Mouse (Mus musculus) heart, embryonic 11.5 days (tissue): ENCODE data around the gene Ripor2. TPM values are rescaled to one million over a fixed set of nuclear protein-coding genes. Genes with fewer than 3 reads are reported as not detected.

Experiments used
- ATAC-seq: fragments of 200-750 bp; cut with Nextera tagmentation; replicated peaks from 2 replicates; pipeline ENCODE4 v1.8.0; 2017; ENCODE audit warnings: moderate library complexity; ENCODE audit not compliant: insufficient number of reproducible peaks, low FRiP score, low TSS enrichment
- H3K27ac ChIP-seq: fragments of 300-500 bp; sonication (generic); 2 replicates; pipeline ENCODE4 v1.5.1; 2014; ENCODE audit warnings: mild to moderate bottlenecking, low read depth, low read length
- H3K27me3 ChIP-seq: fragments of 300-500 bp; sonication (generic); 2 replicates; pipeline ENCODE4 v1.6.1; 2014; ENCODE audit warnings: mild to moderate bottlenecking, low read length, mixed read lengths; ENCODE audit not compliant: control insufficient read depth, insufficient read depth
- H3K36me3 ChIP-seq: fragments of 300-500 bp; sonication (generic); 2 replicates; pipeline ENCODE4 v1.6.1; 2014; ENCODE audit warnings: mild to moderate bottlenecking, low read length, moderate library complexity, mixed read lengths; ENCODE audit not compliant: control insufficient read depth, insufficient read depth
- H3K4me1 ChIP-seq: fragments of 300-500 bp; sonication (generic); 2 replicates; pipeline ENCODE4 v1.6.1; 2014; ENCODE audit warnings: low read length; ENCODE audit not compliant: control insufficient read depth, insufficient read depth
- H3K4me2 ChIP-seq: fragments of 300-500 bp; sonication (generic); 2 replicates; pipeline ENCODE4 v1.6.1; 2014; ENCODE audit warnings: mild to moderate bottlenecking, moderate library complexity
- H3K4me3 ChIP-seq: fragments of 300-500 bp; sonication (generic); 2 replicates; pipeline ENCODE4 v1.5.1; 2014; ENCODE audit warnings: low read depth, low read length
- H3K9ac ChIP-seq: fragments of 300-500 bp; sonication (generic); 2 replicates; pipeline ENCODE4 v1.6.1; 2014; ENCODE audit warnings: mild to moderate bottlenecking, low read depth, low read length, moderate library complexity
- H3K9me3 ChIP-seq: fragments of 300-500 bp; sonication (generic); replicated peaks from 2 replicates; pipeline ENCODE4 v1.6.1; 2016; ENCODE audit warnings: low read length; ENCODE audit not compliant: control insufficient read depth
- WGBS: fragments of 180-500 bp; shearing (Covaris S2); extraction: QIAGEN DNeasy Blood & Tissue Kit; methylation state at CpG from one replicate; pipeline ENCODE4 v1.1.7; 2014; ENCODE audit not compliant: insufficient replicate concordance; 5-methylcytosine and 5-hydroxymethylcytosine counted together
- polyA plus RNA-seq: library from polyadenylated mRNA; unstranded; fragments of >200 nt; fragmentation: Nextera tagmentation; extraction: Ambion mirVana; gene quantifications from 2 replicates; pipeline ENCODE4 v1.2.1, GENCODE M21; 2014

Gene Ripor2
- polyA plus RNA-seq, 1 experiment from 2014 or later = 6.5 TPM

- no peak overlapping the region for H3K9ac ChIP-seq
- no peak overlapping the region for H3K4me3 ChIP-seq
- H3K4me1 ChIP-seq = no peaks in the 10 kb centered on the region
- H3K4me2 ChIP-seq = no peak overlapping the region
- no peak overlapping the region for H3K27ac ChIP-seq
- no peaks in the 10 kb centered on the region for H3K27me3 ChIP-seq
- 91% methylated on average over 8 of the region's 8 CpGs for WGBS
- peaks cover 29% of the 10 kb centered on the region for H3K36me3 ChIP-seq
- no peak for ATAC-seq
- H3K9me3 ChIP-seq = no peaks in the 10 kb centered on the region
Measured at GRCm38 (mm10) chr13:24751396-24751795, 169.4 kb downstream of the Ripor2 start.

- no peaks in the 10 kb centered on the region for H3K9me3 ChIP-seq
- WGBS = 91% methylated on average over 3 of the region's 3 CpGs
- H3K27me3 ChIP-seq = no peaks in the 10 kb centered on the region
- no peak overlapping the region for H3K9ac ChIP-seq
- no peak overlapping the region for H3K4me3 ChIP-seq
- H3K36me3 ChIP-seq = peaks cover 28% of the 10 kb centered on the region
- H3K27ac ChIP-seq = no peak overlapping the region
- H3K4me2 ChIP-seq = no peak overlapping the region
- ATAC-seq = no peak
- 0 out of 2 replicates have a peak, but pooled peaks cover 3% of the 10 kb centered on the region for H3K4me1 ChIP-seq
Measured at GRCm38 (mm10) chr13:24756756-24757155, 174.8 kb downstream of the Ripor2 start.

GRCm38 (mm10) chr13:24757820-24758564, 176.0 kb downstream of the Ripor2 start:
- ATAC-seq = no peak
- no peaks in the 10 kb centered on the region for H3K9me3 ChIP-seq
- no peak overlapping the region for H3K4me3 ChIP-seq
- no peak overlapping the region for H3K9ac ChIP-seq
- H3K4me2 ChIP-seq = no peak overlapping the region
- H3K36me3 ChIP-seq = peaks cover 25% of the 10 kb centered on the region
- peaks cover 6% of the 10 kb centered on the region; the same call in 1 of the 2 replicates for H3K4me1 ChIP-seq
- no peaks in the 10 kb centered on the region for H3K27me3 ChIP-seq
- H3K27ac ChIP-seq = no peak overlapping the region
- WGBS = 82% methylated on average over 12 of the region's 12 CpGs

- Histone ChIP-seq H3K4me3 (no peak overlapping the region), H3K9ac (no peak overlapping the region), H3K4me2 (no peak overlapping the region), H3K9me3 (no peaks in the 10 kb centered on the region), H3K27ac (no peak overlapping the region), H3K36me3 (peaks cover 17% of the 10 kb centered on the region), H3K27me3 (no peaks in the 10 kb centered on the region), H3K4me1 (peaks cover 6% of the 10 kb centered on the region; the same call in 1 of the 2 replicates)
- WGBS = 86% methylated on average over 10 of the region's 10 CpGs
- no peak for ATAC-seq
Measured at GRCm38 (mm10) chr13:24759451-24759850, 177.5 kb downstream of the Ripor2 start.

- peak overlapping the region; percentile 91 for H3K9ac ChIP-seq
- 70% methylated on average over 5 of the region's 5 CpGs for WGBS
Measured at GRCm38 (mm10) chr13:24760351-24760870, 178.4 kb downstream of the Ripor2 start.

GRCm38 (mm10) chr13:24761083-24761402, 179.1 kb downstream of the Ripor2 start:
- WGBS = 3% methylated on average over 10 of the region's 10 CpGs
- no peaks in the 10 kb centered on the region for H3K9me3 ChIP-seq
- no peak for ATAC-seq

More at GRCm38 (mm10) chr13:24760351-24760870, 178.4 kb downstream of the Ripor2 start:
- peaks cover 6% of the 10 kb centered on the region; the same call in 1 of the 2 replicates for H3K4me1 ChIP-seq
- no peaks in the 10 kb centered on the region for H3K9me3 ChIP-seq
- no peak for ATAC-seq
- H3K27me3 ChIP-seq = no peaks in the 10 kb centered on the region
- H3K4me3 ChIP-seq = peak overlapping the region; percentile 85
- H3K36me3 ChIP-seq = peaks cover 17% of the 10 kb centered on the region
- H3K4me2 ChIP-seq = peak overlapping the region; percentile 58
- H3K27ac ChIP-seq = no peak overlapping the region

GRCm38 (mm10) chr13:24761403-24762227, 179.6 kb downstream of the Ripor2 start, which contains the start of gene Gmnn:
Gmnn (minus strand) TSS chr13:24761923.
- Histone ChIP-seq H3K27me3 (no peaks in the 10 kb centered on the region), H3K4me1 (peaks cover 6% of the 10 kb centered on the region; the same call in 1 of the 2 replicates), H3K4me3 (peak within 1 kb of the TSS; percentile 85), H3K27ac (peak within 1 kb of the TSS; percentile 97), H3K36me3 (peaks cover 13% of the 10 kb centered on the region), H3K9me3 (no peaks in the 10 kb centered on the region), H3K9ac (peak within 1 kb of the TSS; percentile 91), H3K4me2 (peak within 1 kb of the TSS; percentile 58)
- WGBS = under 1% methylated on average over 79 of the region's 79 CpGs
- peak; percentile 98 for ATAC-seq

More at GRCm38 (mm10) chr13:24761083-24761402, 179.1 kb downstream of the Ripor2 start:
- H3K36me3 ChIP-seq = peaks cover 14% of the 10 kb centered on the region
- peak overlapping the region; percentile 91 for H3K9ac ChIP-seq
- peak overlapping the region; percentile 85 for H3K4me3 ChIP-seq
- peaks cover 6% of the 10 kb centered on the region; the same call in 1 of the 2 replicates for H3K4me1 ChIP-seq
- no peaks in the 10 kb centered on the region for H3K27me3 ChIP-seq
- peak overlapping the region; percentile 97 for H3K27ac ChIP-seq
- H3K4me2 ChIP-seq = peak overlapping the region; percentile 58

GRCm38 (mm10) chr13:24762254-24762653, 180.3 kb downstream of the Ripor2 start:
- Histone ChIP-seq H3K4me3 (peak overlapping the region; percentile 85), H3K9me3 (no peaks in the 10 kb centered on the region), H3K36me3 (peaks cover 13% of the 10 kb centered on the region), H3K4me2 (peak overlapping the region; percentile 58), H3K27me3 (no peaks in the 10 kb centered on the region), H3K9ac (peak overlapping the region; percentile 91), H3K4me1 (peaks cover 6% of the 10 kb centered on the region; the same call in 1 of the 2 replicates), H3K27ac (0 out of 2 replicates have a peak overlapping the region, but pooled peaks have one; percentile 97)
- no peak for ATAC-seq
- WGBS = 29% methylated on average over 4 of the region's 4 CpGs
